Mouse (Mus musculus): ENCODE data around the gene Txnrd2.

DNA sequence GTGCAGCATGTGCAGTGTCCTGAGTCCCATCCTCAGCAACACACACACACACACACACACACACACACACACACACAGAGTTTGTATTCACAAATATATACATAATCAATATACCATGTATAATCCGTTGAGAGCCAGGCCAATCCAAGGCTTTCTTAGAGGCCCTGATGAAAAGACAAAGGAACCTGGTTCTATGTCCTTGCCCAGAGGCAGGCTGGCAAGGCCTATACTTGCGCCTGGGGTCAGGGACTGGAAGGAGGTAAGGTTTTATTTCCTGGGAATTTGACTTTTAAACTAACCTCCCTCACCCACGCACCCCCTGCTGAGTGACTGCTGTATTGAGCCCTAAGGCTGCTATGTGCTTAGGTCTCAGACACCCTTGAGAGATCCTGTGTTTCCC, 5.6 kb upstream of the Txnrd2 start:
- TF ChIP-seq CTCF (IDR thresholded peaks at IDR 0.05; ENCODE audit: borderline replicate concordance, insufficient read depth, low read length) (no peak), POLR2A (IDR thresholded peaks at IDR 0.05; ENCODE audit: low read depth, low read length) (no peak)

All from embryonic fibroblast, embryonic 13.5 days (primary cell).